Mouse (Mus musculus) retina, postnatal 7 days (tissue): ENCODE results near the gene Cacna1e.

Source experiments
- DNase-seq: peaks from one replicate; pipeline ENCODE4 v3.0.0-alpha.2; 2012; ENCODE audit warnings: low read depth, low spot score

Cacna1e gene

DNA sequence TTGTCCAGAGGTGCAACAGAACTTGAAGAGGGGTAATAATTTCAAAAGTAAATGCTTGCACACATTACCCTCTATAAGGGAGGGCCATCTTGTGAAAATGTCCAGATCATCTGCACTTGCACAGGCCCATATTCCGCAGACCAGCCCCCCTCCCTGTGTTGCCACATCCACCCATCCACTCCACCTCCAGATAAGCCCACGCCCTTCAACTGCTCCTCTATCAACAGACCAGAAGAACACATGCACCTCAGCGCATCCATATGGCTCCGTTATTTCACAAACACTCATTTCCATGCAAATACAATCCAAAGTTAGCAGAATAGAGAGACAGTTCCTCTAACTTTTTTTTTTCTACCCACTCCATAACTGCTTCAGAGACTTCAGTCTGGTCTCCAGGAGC, 171.6 kb downstream of the Cacna1e start:
- no peak for DNase-seq

DNA sequence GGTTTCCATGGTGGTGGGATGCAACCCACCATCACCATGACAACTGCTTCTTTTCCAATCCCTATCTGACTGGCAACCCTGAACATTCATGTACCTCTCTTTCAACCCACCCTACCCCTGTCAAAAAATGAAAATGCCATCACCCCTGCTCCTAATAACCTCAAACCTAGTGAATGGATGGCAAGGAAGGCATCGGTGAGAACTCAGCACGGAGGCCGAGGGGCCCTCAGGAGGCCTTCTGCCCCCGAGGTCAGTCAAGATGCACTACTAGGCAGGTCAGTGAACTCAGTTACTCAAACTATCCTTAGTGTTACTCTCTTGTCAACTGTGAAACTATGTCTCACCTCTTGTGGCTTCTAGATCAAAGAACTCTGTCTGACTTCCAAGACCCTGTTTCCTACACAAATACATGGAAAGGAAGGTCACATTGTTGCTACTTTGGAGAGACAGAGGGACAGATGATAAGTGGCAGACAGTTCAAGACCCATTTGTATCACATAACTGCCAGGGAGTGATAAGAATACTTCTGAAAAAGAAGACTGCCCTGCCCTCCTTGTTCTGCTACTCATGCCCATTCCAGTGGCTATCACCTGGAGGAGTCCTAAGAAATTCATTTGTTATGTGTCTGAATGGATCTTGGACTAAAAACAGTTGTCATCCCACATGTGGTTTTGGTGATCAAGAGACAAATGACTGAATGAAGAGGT, 176.6 kb downstream of the Cacna1e start:
- no peak for DNase-seq

DNA sequence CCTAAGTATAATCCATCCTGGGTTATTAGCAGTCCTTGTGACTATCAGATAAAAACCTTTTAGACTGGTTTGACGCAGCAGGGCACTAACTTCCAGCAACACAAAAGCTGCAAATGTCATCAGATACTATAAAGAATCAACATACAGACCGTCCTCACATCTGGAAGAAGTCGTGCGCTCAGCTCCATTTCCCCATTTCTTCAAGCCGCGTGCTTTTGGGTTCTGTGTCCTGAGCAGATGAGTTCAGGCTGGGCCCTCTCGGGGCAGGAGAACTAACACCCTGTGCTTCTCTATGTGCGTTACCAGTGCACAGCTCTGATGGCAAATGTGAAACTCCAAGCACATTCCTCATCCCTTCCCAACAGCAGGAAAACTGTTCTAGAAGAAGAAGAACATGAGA, 177.3 kb downstream of the Cacna1e start:
- DNase-seq: no peak

DNA sequence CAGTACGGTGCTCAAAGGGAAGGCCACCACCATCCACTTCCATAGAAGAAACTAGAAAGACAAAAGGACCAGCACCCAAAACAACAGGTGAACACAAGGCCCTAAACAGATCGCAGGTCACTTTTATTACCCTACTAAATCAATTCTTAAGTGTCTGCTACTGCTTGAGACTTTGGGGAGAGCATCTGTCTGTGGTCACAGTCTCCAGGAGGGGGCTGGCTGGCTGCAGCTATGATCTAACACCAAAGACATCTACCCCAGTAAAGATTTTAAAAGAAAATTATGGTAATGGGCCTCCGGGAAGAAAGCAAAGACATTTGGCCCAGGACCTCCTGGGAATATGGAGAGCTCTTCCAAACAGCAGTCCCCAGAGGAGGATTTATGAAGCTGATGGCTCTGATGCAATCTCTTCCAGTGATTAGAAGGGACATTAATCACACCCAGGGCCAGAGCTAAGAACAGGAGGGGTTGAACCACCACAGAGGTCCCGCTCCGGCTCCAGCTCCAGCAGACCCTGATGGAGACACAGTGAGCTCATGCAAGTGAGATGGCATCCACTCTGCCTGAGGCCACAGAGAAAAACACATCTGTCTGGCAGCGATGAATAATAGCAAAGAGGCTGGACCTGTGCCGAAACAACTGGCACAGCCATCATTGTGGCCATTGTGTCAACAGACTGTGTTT, 178.3 kb downstream of the Cacna1e start:
- DNase-seq: no peak

DNA sequence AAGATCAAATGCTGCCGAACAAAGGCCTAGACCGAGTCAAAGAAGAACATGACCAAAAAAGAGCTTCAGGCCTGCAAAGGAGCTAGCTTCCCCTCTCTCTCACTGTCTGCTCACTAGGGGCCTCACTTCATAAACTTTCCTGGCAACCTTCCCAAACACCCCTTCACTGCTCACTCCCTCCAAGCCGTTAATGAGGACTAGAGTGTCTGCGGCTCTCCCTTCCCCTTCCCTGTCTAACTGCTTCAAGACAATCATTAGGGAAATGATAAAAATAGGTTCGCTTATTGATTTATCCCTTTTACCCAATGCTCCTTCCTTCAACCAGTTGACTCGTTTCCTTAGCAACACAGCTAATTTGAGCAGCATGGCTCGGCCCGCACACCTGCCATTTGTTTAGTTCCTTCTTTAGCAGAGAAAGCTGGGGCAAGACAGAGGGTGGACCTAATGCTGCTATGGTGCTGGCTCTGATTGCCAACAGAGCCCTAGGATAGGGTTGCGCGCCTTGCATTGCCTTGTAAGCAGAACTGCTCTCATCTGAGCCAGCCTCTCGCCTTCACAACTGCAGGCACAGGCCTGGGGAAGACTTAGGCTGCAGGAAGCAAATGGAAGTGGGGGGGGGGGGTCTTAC, 179.6 kb downstream of the Cacna1e start:
- DNase-seq: no peak

DNA sequence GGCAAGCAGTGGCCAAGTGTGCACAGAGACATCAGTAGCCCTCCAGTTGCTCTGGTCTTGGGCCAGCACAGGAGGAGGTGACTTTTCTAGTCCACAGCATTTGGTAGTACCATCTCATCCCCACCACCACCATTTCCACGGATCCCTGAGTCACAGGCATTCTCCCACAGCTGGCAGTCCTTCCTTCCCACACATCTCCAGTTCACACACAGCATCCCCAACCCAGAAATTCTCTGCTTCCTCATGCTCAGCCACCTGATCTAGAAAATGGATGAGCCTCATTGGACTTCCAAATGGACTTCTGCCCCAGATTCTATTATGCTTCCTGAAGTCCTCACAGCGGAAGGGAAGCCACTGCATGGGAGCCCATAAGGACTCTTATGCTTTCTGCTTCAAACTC, 181.7 kb downstream of the Cacna1e start:
- DNase-seq: no peak

DNA sequence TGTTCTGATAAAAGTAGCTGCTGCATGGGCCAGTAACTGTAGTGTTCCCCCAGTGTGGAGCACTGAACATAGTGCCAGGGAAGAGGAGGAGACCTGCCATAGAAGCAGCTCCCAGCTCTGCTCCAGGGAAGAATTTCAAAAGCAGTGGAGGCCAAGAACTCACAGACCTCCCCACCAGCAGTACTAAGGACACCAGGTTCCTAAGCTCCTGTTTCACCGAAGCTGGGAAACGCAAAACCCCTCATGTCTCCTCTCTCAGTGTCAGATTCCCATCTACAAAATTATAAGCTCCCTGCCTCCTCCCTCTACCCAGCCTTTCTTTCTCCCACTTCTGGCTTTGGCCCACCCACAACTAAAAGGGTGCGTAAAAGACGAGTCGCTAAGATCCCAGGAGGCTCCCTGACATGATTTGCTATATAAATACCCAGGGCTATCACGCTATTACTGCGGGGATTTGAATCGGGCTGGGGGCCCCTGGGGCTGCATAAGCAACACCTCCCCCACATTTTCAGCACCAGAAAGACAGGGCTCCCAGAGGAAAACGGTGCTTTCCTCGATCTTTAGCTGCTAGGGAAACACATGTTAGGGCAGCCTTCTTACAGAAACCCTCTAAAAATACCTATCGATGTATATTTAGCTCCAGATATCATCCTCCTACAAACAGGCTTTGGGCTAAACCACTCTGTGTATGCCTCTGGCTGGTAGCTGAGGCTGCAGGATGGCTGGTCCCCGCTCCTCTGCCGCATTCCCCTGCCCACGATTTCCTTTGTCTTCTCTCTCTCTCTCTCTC, 195.2 kb downstream of the Cacna1e start:
- no peak for DNase-seq

DNA sequence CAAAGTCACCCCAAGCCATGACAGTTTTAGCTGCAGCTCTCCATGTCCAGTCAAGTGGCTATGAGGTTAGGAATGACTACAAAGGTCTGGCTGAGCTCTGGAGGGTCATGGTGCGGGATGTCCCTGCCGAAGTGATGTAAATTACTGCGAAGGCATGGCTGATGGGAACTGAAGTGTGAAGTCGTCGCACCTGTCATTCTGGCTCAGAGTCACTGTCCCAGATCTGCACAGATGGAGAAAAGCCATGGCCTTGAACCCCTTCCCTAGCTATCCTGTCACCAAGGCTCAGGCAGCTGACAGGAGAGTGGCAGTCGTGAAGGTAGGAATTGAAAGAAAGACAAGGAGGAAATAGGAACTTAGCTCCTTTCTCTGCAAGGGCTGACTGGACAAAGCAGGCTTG, 197.4 kb downstream of the Cacna1e start:
- DNase-seq: no peak

DNA sequence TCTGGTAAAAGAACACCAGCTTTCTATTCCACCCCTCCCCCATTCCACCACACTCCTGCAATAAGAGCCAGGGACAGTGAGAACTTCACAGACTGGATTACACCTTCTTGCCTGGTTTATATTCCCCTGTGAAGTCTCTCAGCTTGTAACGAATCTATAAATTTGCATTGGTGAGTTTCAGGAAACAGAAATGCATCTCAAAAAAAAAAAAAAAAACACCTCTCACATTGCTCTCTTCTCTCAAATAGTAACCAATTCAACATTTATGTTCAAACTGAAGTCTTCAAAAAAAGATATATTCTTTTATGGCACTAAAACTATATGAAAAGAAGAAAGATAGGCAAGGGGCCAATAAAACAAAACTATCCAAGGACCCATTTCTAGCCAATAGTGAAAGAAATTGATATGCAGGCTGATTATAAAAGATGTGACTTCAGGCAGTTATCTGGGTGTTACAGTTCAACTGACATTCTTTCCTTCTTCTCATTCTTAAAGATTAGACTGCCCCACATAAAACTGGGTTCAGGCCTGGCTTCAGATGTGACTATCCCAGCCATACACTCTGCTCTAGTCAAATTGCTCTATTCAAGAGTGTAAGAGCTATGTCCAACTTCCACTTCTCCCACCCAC, 200.7 kb downstream of the Cacna1e start:
- no peak for DNase-seq

DNA sequence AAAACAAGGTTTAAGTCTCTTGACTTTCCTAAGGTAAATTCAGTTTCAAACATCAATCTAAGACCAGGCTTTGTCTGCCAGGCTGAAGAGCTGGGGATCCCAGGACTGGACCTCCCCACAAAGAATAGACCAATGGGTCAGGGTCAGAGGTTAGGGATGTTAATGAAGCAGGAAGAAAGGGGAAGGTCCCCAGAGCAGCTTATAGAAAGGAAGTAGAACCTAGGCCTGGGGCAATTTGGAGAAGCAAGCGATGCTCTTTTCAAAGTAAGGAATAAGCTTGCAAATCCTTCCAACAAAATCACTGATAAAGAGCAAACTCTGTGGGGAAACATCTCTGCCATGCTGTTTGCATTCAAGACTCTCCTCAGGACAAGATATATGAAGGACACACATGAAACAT, 205.3 kb downstream of the Cacna1e start:
- no peak for DNase-seq

DNA sequence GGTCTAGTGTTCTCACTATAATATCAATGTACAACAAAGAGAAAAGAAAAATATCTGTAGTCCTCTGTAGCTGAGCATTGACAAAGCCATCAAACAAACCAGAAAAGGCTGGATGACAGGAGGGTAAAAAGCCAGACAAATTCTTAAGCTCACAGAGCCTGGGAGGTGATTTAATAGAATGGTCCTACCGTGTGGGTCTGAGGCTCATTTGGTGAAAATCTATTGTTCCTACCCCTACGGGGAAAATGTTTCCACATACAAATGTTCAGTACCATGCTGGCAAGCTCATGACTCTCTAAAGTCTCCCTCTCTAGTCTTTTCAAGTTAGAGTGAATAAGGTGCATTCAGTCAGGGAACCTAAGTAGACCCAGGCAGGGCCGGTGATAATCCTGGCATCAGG, 206.2 kb downstream of the Cacna1e start:
- no peak for DNase-seq

DNA sequence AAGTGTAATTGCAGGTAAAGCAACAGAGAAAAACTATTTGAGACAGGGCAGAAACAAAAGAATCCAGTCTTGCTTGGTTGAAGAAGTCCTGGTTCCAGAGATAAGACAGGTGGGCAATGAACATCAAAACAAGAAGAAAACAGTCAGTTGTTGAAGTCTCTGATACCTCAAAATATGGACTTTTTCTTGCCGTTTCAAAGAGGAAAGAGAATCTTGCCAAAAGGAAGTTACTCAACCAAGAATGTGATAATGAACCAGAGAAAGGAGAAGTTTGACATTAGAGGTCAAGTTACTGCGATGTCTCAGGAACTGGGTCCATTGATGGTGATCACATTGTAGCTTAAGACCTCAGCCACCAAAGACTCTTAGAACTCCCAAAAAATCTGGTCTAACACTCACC, 206.6 kb downstream of the Cacna1e start:
- no peak for DNase-seq

DNA sequence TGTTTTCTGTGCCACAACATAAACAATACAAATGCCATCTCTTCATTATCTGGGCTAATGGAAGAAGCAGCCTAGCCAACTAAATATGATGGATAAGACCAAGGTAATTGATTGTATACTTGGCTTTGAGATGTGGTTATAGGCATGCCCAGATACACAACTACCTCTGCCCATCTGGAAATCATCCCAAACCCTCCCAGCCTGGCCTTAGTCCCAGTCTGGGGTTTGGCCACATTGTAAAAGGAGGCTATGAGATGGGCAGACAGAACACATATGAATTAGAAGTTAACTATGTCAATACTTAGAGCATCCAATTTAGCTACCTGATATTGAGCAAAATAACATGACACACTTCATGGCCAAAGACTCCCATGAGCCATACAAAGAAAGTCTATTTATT, 220.6 kb downstream of the Cacna1e start:
- DNase-seq: no peak

DNA sequence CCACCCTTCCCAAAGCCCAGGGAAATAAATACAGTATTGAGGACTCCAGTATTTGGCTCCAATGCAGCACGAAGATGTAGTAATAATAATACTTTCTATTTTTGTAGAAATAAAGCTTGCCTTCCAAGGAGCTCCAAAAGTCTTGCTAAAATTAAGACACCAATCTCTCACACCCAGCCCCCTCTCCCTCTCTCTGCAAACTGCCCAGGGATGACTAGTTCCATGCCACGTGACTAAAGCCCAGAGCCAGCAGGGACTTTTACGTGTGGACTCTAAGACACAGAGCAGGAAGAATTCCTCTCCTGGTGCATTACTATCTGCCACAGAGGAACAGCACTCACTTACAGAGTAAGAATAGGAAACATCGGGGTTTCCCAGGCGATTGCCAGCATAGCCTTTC, 222.3 kb downstream of the Cacna1e start:
- no peak for DNase-seq

DNA sequence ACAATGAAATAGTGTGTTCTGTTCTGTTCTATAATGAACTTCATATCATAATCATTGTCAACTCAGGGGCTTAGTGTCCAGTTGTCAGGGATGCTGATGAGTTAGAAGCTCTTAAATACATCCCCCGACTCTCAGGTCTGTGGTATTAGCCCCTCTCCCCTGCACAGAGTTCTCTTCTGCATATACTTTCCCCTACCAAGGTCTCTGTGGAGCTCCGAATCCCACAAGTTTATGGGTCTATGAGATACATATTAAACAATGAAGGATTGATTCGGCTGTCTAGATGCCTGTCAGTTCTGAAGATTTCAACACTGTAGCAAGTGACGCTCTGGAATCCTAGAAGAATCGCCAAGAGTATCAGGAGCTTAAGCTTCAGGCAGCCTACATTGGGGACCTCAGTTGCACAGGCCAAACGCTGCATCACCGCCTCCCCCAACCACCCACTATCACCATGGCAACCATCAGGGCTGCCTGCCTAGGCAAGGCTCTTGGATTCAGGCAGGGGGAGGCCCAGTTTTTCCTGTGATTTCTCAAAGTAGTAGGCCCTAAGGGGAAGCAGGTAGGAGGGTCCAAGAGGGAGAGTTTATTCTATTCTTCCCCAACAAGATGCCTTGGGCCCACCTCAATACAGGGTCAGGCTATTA, 223.0 kb downstream of the Cacna1e start:
- peak; percentile 3 for DNase-seq

DNA sequence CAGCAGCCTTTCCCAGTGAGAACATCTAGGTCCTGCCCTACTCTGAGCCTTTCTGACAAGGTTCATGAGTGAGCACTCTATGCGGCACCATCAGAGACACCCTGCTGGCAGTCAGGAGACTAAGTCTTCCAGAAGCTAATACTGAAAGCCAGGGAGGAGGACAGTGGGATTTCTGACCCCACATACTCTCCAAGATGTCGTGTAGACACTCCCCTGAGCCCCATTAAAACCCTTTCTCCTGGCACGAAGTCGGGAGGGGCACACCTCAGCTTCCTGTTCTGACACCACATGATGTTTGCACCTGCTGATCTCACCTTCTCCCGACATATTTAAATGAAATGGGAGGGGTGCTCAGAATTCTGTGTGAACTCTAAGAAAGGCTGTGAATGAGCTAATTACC, 226.9 kb downstream of the Cacna1e start:
- no peak for DNase-seq

DNA sequence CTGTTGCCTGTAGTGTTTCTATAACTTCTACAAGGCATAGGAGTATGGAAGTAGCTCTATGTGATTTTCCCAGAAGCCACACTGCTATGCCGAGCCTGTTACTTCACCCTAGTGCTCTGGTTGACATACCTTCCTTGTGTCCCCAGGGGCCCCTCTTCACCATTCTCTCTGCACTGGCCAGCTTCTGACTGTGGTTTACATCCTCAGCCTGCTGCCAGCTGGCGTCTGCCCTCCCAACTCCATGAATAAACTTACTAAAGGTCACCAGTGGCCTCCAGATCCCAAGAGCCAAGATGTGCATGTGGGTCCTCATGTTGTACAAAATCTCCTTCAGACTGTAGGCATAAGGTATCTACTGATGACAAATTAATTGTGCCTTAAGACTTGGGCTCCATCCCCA, 230.3 kb downstream of the Cacna1e start:
- DNase-seq: no peak

DNA sequence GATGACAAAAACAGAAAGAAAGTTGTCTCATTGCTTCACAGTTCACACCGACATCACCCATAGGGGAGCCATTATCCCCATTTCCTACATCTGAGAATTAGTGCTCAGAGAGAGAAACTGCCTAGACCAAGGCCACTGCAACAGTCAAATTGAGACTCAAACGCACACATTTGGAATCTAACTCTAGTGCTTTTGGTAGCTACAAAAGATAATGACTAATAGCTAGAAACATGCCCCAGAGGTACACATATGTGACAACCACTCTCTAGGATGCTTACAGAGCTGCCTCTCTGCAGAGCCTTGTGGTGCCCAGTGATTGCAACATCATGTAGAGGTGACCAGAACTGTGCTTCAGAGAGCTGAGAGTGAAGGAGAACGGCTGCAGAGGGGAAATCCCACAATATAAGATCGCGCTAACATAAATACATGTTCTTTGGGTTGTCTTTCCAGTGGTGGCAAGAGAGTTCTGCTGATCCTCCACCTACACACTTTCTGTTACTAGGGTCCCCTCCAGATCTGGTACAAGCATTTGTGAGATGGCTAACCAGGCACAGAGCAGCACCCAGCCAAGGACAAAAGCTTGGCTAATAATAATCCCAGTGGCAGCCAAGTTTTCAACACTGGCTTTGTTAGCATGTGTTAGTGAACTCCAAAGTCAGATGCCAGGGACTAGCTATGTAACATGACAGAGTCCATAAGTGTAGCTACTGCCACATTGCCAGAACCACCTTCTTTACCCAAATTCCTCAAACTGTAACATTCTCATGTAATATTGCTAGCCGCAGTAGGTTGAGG, 237.9 kb downstream of the Cacna1e start:
- DNase-seq: no peak

DNA sequence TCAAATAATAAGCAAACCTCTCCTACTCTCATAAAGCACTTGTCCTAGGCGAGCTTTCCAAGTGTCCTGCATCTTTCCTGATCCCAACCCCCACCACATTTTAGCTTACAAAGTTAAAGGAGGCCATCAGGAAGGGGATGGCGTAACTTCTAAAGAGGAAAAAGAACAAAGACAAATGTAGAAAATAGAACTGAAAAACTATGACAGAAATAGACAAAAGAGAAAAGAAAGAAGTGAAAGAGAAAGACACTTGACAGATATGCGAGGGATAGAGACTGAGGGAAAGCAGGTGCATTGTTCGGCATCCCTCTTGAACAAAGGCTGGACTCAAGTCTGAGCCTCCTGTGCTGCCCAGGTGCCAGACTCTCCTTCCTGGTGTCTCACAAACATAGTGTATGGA, 246.5 kb downstream of the Cacna1e start:
- no peak for DNase-seq

DNA sequence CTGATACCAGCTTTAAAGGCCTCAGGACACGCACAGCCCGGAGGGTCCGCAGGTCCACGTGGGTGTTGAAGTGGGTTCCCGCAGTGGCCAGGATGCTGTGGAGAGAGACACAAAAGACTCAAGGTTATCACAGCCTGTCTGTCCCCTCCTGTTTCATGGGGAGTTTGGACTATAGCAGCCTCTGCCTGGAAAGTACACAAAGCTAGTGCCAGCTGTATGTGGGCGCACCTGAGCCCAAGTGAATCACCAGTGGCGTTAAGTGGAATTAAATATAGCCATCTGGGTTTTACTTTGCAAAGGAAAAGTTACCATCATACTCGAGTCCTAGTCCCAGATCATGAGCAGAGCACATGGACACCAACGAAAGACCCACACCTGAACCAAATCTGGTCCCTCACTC, 248.5 kb downstream of the Cacna1e start:
- no peak for DNase-seq

DNA sequence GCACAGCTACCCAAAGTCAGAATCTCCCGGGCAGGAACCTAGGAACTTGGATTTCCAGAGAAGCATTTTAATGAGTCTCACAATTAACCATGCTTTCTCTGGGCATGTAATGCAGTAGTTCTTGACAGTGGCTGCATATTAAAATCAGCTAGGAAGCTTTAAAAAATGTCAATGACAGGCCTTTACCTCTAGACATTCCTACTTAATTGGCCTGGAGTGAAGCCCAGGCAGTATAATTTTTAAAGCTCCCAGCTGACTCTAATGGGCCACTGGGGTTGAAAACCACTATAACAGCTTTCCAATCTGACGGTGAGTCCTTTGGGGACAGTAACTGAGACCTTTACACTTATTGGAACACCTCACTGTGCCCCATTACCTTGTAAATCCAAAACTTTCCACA, 251.4 kb downstream of the Cacna1e start:
- no peak for DNase-seq
